Mouse (Mus musculus) embryo, embryonic 10.5 days (tissue): ENCODE measurements around the gene Sgpl1.
"Not testable (repeated sequence)": the region's sequence is repeated elsewhere in the genome, so short reads cannot be mapped to it uniquely, and the experiment has no call there.

ENCODE experiments used
- DNase-seq: peaks from one replicate; pipeline ENCODE4 v3.0.0-alpha.2; 2015; ENCODE audit warnings: low spot score

Sgpl1 gene

GRCm38 (mm10) chr10:61155611-61156010, 8.1 kb upstream of the Sgpl1 start:
- DNase-seq, result no peak

GRCm38 (mm10) chr10:61152131-61152530, 4.6 kb upstream of the Sgpl1 start:
- DNase-seq, result no peak

GRCm38 (mm10) chr10:61150616-61151015, 3.1 kb upstream of the Sgpl1 start:
- peak; percentile 36 for DNase-seq

DNA sequence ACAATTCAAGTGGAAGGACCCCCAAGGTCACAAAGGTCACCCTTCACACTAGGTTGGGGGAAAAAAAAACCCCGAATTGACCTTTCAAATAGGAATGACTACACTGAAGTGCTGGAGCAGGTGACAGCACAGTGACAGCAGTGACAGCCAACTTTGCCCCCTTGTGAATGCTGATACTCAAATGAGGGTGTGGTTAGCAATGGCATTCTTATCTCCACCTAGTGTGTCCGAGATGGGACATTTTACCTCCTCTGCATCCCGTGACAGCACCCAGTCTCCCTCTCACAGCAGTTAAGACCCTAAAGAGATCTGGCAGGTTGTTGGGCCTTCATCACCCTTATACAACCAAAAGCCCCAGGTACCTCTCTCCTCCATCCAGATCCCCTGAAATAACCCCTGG, 2.0 kb upstream of the Sgpl1 start:
- no peak for DNase-seq

DNA sequence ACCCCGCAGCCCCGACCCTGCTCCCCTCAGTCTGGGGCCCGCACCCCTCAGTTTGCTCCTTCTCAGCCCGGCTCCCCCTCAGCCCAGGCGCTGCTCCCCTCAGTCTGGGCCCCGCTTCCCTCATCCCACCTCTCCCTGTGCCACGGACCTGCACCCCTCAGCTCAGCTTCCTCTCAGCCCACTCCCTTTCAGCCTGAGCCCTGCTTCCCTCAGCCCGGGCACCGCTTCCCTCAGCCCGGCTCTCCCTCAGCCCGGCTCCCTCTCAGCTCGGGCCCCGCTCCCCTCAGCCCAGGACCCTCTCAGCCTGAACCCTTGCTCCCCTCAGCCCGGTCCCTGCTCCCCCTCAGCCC, 721 bp downstream of the Sgpl1 start:
- no peak for DNase-seq

- peak; percentile 73 for DNase-seq
These were observed 1.2 kb downstream of the Sgpl1 start for GRCm38 (mm10) chr10:61146119-61146806.

DNA sequence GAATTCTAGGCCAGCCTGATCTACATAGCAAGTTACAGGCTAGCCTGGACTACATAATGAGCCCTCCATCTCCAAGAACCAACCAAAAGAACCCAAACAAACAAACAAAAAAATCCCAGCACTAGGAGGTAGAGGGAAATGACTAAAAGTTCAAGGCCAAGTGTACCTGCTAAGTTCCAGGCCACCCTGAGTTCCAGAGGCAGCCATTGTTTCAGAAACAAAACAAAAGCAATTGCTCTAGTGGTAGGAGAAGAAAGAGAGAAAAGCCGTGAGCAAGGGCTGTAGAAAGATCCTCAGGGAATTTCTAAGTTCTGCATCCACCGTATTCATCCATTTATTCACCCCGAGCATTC, 1.8 kb downstream of the Sgpl1 start:
- no peak for DNase-seq

- DNase-seq, result no peak
These were observed 4.2 kb downstream of the Sgpl1 start for GRCm38 (mm10) chr10:61143343-61143742.

DNA sequence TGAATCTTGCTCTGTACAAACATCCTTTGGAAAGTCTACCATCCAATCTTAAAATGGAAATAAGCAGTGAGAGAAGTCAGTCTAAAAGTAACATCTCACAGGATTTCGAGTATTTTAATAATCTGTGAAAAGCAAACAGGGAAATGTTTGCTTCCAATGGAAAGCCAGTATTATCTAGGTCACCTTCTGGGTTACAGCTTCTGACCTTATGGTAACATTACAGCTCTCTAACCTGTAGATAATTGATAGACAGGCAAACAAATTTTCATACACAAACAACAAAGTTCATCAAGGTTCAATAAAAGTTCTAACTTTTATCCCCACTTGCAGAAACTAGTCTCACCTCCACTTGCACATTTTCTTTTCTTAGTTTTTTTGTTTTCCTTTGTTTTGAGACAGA, 9.9 kb downstream of the Sgpl1 start:
- DNase-seq, result no peak

- DNase-seq, result no peak
These were observed 12.2 kb downstream of the Sgpl1 start for GRCm38 (mm10) chr10:61135226-61135839.

DNA sequence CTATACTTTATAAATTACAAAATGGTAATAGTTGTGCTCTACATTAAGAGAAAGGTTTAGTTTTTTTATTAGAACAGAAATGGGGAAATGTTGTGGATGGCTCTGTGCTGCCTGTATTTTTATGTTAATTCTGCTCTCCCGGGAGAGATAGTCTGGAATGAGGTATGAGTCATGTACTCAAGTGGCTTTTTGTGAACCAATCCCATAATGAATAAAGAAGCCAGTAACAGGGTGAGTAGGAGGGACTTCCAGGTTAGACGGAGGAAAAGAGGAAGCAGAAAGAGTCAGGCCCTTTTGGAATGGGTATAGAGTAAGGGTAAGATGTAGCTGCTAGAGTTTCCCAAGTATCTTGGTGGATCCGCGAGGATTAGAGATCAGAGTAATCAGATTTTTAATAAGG, 13.5 kb downstream of the Sgpl1 start:
- DNase-seq, result no peak

- DNase-seq, result no peak
These were observed 16.5 kb downstream of the Sgpl1 start for GRCm38 (mm10) chr10:61130959-61131358.

- DNase-seq, result no peak
These were observed 18.7 kb downstream of the Sgpl1 start for GRCm38 (mm10) chr10:61128701-61129365.

GRCm38 (mm10) chr10:61124462-61124861, 23.0 kb downstream of the Sgpl1 start:
- no peak for DNase-seq

- no peak for DNase-seq
These were observed 24.1 kb downstream of the Sgpl1 start for GRCm38 (mm10) chr10:61123276-61123913.

GRCm38 (mm10) chr10:61121732-61122131, 25.8 kb downstream of the Sgpl1 start:
- not testable (repeated sequence) for DNase-seq

- DNase-seq, result no peak
These were observed 33.2 kb downstream of the Sgpl1 start for GRCm38 (mm10) chr10:61114246-61114720.

- no peak for DNase-seq
These were observed 43.9 kb downstream of the Sgpl1 start for GRCm38 (mm10) chr10:61103564-61104114.

DNA sequence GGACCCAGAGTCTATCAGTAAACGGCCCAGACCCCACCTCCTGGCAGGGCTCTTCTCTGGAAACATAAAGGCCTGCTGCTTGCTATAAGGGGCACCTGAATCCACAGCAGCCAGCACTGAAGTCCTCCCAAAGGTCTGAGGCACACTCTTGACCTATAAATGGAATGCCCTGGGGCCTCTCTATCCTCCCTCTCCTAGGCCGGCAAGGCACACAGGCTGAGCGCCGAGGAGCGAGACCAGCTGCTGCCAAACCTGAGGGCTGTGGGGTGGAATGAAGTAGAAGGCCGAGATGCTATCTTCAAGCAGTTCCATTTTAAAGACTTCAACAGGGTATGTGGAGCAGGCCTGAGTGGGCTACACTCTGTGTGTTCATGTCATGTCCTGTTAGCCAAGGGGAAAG, 55.6 kb downstream of the Sgpl1 start:
- no peak for DNase-seq

GRCm38 (mm10) chr10:61089170-61090142, 58.0 kb downstream of the Sgpl1 start, which contains the start of gene Pcbd1:
Pcbd1 (plus strand) TSS chr10:61089331.
- DNase-seq, result peak; percentile 70

- DNase-seq, result no peak
These were observed 59.0 kb downstream of the Sgpl1 start for GRCm38 (mm10) chr10:61088468-61088867.
